In the genomic region with DNA sequence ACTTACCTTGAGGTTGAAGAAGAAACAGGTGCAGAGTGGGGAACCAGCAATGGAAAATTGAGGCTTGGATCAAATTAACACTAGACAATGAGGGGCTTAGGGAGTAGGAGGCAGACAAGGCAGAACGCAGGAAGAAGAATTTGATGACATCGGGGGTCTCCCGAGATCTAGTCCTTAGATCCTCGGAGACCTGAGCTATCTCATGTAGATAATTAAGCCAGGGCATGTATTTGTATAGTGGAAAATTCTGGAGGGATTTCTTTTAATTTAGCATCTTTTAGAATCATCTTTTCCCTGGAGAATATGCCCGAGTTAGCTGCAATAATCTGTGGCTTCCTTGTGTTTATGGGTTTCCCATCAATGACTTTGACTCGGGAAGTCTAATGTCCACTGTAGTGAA, we compare ENCODE assay signal across 43 mouse cellular contexts. TPM values are rescaled to one million over a fixed set of nuclear protein-coding genes. Genes with fewer than 3 reads are reported as not detected.
"Had no signal": no experiment of that assay in that cellular context is flagged by ENCODE, and none has a peak within 500 bp of the region (broad histone marks: within the 10 kb centered on the region; RNA-seq: fewer than 3 reads in every experiment).

A gene (minus strand): TSS at position 101 of the 400 bp plus-strand sequence.

- H3K36me3 ChIP-seq: heart, embryonic 12.5 days; heart, embryonic 13.5 days; heart, embryonic 15.5 days; hindbrain, embryonic 10.5 days; hindbrain, embryonic 12.5 days; hindbrain, embryonic 13.5 days; hindbrain, embryonic 15.5 days; intestine, embryonic 15.5 days; kidney, embryonic 15.5 days had no signal

- H3K4me3 ChIP-seq: heart, embryonic 12.5 days; heart, embryonic 13.5 days; heart, embryonic 15.5 days; hindbrain, embryonic 10.5 days; hindbrain, embryonic 12.5 days; hindbrain, embryonic 13.5 days; hindbrain, embryonic 15.5 days; intestine, embryonic 15.5 days; kidney, embryonic 15.5 days; layer of hippocampus, adult 2 months; left cerebral cortex, adult 2 months had no signal

- H3K9ac ChIP-seq: heart, embryonic 12.5 days; heart, embryonic 13.5 days; heart, embryonic 15.5 days; hindbrain, embryonic 12.5 days; hindbrain, embryonic 13.5 days; hindbrain, embryonic 14.5 days; hindbrain, embryonic 15.5 days; intestine, embryonic 15.5 days; kidney, embryonic 15.5 days had no signal

- H3K4me1 ChIP-seq: heart, embryonic 12.5 days; heart, embryonic 13.5 days; heart, embryonic 15.5 days; hindbrain, embryonic 10.5 days; hindbrain, embryonic 12.5 days; hindbrain, embryonic 13.5 days; hindbrain, embryonic 15.5 days; intestine, embryonic 15.5 days; kidney, embryonic 15.5 days had no signal

- H3K9me3 ChIP-seq: heart, embryonic 12.5 days; heart, embryonic 13.5 days; heart, embryonic 15.5 days; hindbrain, embryonic 10.5 days; hindbrain, embryonic 12.5 days; hindbrain, embryonic 13.5 days; hindbrain, embryonic 15.5 days; intestine, embryonic 15.5 days; kidney, embryonic 15.5 days had no signal

- H3K27ac ChIP-seq: heart, embryonic 13.5 days; heart, embryonic 15.5 days; hindbrain, embryonic 10.5 days; hindbrain, embryonic 12.5 days; hindbrain, embryonic 13.5 days; hindbrain, embryonic 14.5 days; hindbrain, embryonic 15.5 days; hindbrain, postnatal 0 days; intestine, embryonic 15.5 days; kidney, embryonic 15.5 days; kidney, postnatal 0 days; layer of hippocampus, adult 2 months; left cerebral cortex, adult 2 months had no signal

- H3K4me2 ChIP-seq: heart, embryonic 11.5 days; heart, embryonic 12.5 days; heart, embryonic 13.5 days; heart, embryonic 15.5 days; hindbrain, embryonic 12.5 days; hindbrain, embryonic 13.5 days; hindbrain, embryonic 14.5 days; hindbrain, embryonic 15.5 days; intestine, embryonic 15.5 days; kidney, embryonic 15.5 days had no signal

- DNase-seq: heart, postnatal 10 days; heart, postnatal 14 days; heart, postnatal 36 days; heart, postnatal 4 days; kidney, adult 11 months; kidney, adult 18-20 months; kidney, adult 2 months; kidney, adult 8-10 months; kidney, adult 9 months; kidney, postnatal 10 days; kidney, postnatal 14 days; kidney, postnatal 25 days; kidney, postnatal 36 days; kidney, postnatal 4 days; layer of hippocampus, adult 9-11 months; layer of hippocampus, postnatal 36 days had no signal

- H3K27me3 ChIP-seq: hindbrain, embryonic 12.5 days; hindbrain, embryonic 13.5 days; hindbrain, embryonic 15.5 days; intestine, embryonic 15.5 days had no signal

- ATAC-seq: hindbrain, embryonic 16.5 days; hindbrain, postnatal 0 days; inflammation-experienced regulatory T-cells, adult 6 months; intestine, embryonic 15.5 days; intestine, embryonic 16.5 days; intestine, postnatal 0 days had no signal

RNA-seq across cellular contexts. Expression of the gene that starts here (rescaled TPM):
- polyA plus RNA-seq: heart, embryonic 11.5 days; heart, embryonic 12.5 days; heart, embryonic 13.5 days; heart, embryonic 14.5 days; heart, embryonic 15.5 days; heart, embryonic 16.5 days; heart, postnatal 0 days; hindbrain, embryonic 10.5 days; hindbrain, embryonic 11.5 days; hindbrain, embryonic 12.5 days; hindbrain, embryonic 13.5 days; hindbrain, embryonic 14.5 days; hindbrain, embryonic 15.5 days; hindbrain, embryonic 16.5 days; hindbrain, postnatal 0 days; inflammation-experienced regulatory T-cells, adult 6 months; intestine, embryonic 14.5 days; intestine, embryonic 15.5 days; intestine, embryonic 16.5 days; intestine, postnatal 0 days; kidney, adult 2 months; kidney, embryonic 14.5 days; kidney, embryonic 15.5 days; kidney, embryonic 16.5 days; kidney, postnatal 0 days; large intestine, adult 2 months had no signal
